8 mouse cellular contexts compared by ENCODE assay signal in the genomic region with DNA sequence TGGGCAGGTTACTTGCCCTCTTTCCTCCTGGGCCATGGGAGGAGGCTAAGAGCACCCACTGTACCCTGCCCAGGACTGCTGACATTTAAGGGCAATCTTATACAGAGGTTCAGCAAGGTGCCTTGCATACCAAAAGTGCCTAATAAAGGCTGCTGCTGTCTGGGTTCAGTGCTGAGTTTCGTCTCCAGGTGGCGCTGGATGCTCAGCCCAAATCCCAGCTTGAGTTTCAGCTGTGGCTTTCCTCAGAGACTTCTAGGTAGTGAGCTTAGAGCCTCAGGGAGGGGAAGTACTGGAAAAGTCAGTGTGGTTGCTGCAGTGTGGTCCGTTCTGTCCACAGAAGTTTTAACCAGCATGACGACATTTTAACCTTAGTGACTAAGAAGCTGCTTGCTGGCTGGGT. TPM values are rescaled to one million over a fixed set of nuclear protein-coding genes. Genes with fewer than 3 reads are reported as not detected.
A peak's percentile ranks its signal among the peaks of the same experiment; 100 is the strongest.
DNase-seq lines count a peak whose midpoint lies in the region; ATAC-seq and TF ChIP-seq lines count a peak whose summit lies in the region.

No protein-coding gene starts in this region.

- no peak for TF ChIP-seq POLR2A in kidney, adult 2 months (IDR thresholded peaks at IDR 0.05; ENCODE audit: low read depth, low read length)

- no peaks in the 10 kb centered on the region for H3K27me3 ChIP-seq in kidney, adult 2 months (replicated peaks; ENCODE audit: control insufficient read depth, insufficient read depth, low read length)
- H3K27me3 ChIP-seq in kidney, embryonic 15.5 days = no peaks in the 10 kb centered on the region
- peaks cover 5% of the 10 kb centered on the region; the same call in 1 of the 2 replicates for H3K27me3 ChIP-seq in E14TG2a.4 (ENCODE audit: insufficient read depth, low read length)
- no peaks in the 10 kb centered on the region for H3K27me3 ChIP-seq in stomach, postnatal 0 days (ENCODE audit: control insufficient read depth, insufficient read depth, low read length)

- no peak overlapping the region for H3K4me2 ChIP-seq in kidney, embryonic 15.5 days
- H3K4me2 ChIP-seq in stomach, postnatal 0 days (replicated peaks; ENCODE audit: low read depth) = no peak overlapping the region

- TF ChIP-seq CTCF in kidney, adult 2 months (conservative IDR thresholded peaks at IDR 0.05; ENCODE audit: insufficient read depth, insufficient read length, low read depth, low read length) = peak; percentile 40
- peak; percentile 54 for TF ChIP-seq CTCF in E14TG2a.4 (conservative IDR thresholded peaks at IDR 0.05; ENCODE audit: low read length)
- peak; percentile 65 for TF ChIP-seq CTCF in stomach, postnatal 0 days (IDR thresholded peaks at IDR 0.05; ENCODE audit: low read depth)

- TF ChIP-seq EP300 in stomach, postnatal 0 days (optimal IDR thresholded peaks at IDR 0.05) = no peak

- no peaks in the 10 kb centered on the region for H3K9me3 ChIP-seq in kidney, embryonic 15.5 days (replicated peaks)
- no peaks in the 10 kb centered on the region for H3K9me3 ChIP-seq in E14TG2a.4 (ENCODE audit: low read length)
- H3K9me3 ChIP-seq in stomach, postnatal 0 days (ENCODE audit: control insufficient read depth, low read length) = no peaks in the 10 kb centered on the region

- WGBS in kidney, adult 2 months = 15% methylated on average over 4 of the region's 4 CpGs
- WGBS in kidney, embryonic 15.5 days = 17% methylated on average over 4 of the region's 4 CpGs
- WGBS in stomach, postnatal 0 days = 17% methylated on average over 4 of the region's 4 CpGs

- H3K4me1 ChIP-seq in kidney, adult 2 months (ENCODE audit: control insufficient read depth, insufficient read depth, low read length) = no peaks in the 10 kb centered on the region
- H3K4me1 ChIP-seq in kidney, embryonic 15.5 days = no peaks in the 10 kb centered on the region
- H3K4me1 ChIP-seq in E14TG2a.4 (replicated peaks; ENCODE audit: low read depth, low read length) = no peaks in the 10 kb centered on the region
- no peaks in the 10 kb centered on the region for H3K4me1 ChIP-seq in stomach, postnatal 0 days (replicated peaks; ENCODE audit: control insufficient read depth, insufficient read depth)

- H3K27ac ChIP-seq in kidney, adult 2 months (ENCODE audit: insufficient read depth, low read depth, low read length) = no peak overlapping the region
- no peak overlapping the region for H3K27ac ChIP-seq in kidney, embryonic 15.5 days
- H3K27ac ChIP-seq in stomach, postnatal 0 days (replicated peaks) = no peak overlapping the region

- H3K9ac ChIP-seq in kidney, embryonic 15.5 days = no peak overlapping the region
- H3K9ac ChIP-seq in stomach, postnatal 0 days (ENCODE audit: low read length) = no peak overlapping the region

- no peaks in the 10 kb centered on the region for H3K36me3 ChIP-seq in kidney, adult 2 months (ENCODE audit: control insufficient read depth, insufficient read depth, low read length)
- H3K36me3 ChIP-seq in kidney, embryonic 15.5 days = no peaks in the 10 kb centered on the region
- H3K36me3 ChIP-seq in E14TG2a.4 (ENCODE audit: insufficient read depth, low read length) = no peaks in the 10 kb centered on the region
- no peaks in the 10 kb centered on the region for H3K36me3 ChIP-seq in stomach, postnatal 0 days (ENCODE audit: control insufficient read depth, insufficient read depth, low read length)

- ATAC-seq in kidney, embryonic 15.5 days (replicated peaks; ENCODE audit: low FRiP score) = no peak
- ATAC-seq in stomach, postnatal 0 days (ENCODE audit: low FRiP score, low TSS enrichment) = no peak

- H3K4me3 ChIP-seq in kidney, adult 2 months (ENCODE audit: insufficient read depth, low read depth, low read length) = no peak overlapping the region
- H3K4me3 ChIP-seq in kidney, embryonic 15.5 days (replicated peaks) = no peak overlapping the region
- no peak overlapping the region for H3K4me3 ChIP-seq in E14TG2a.4 (replicated peaks; ENCODE audit: low read length)
- H3K4me3 ChIP-seq in stomach, postnatal 0 days (ENCODE audit: low read depth, low read length) = no peak overlapping the region

- peak; percentile 8 for DNase-seq in kidney, adult 2 months
- DNase-seq in cerebellum, postnatal 10 days = peak; percentile 59 to 64
- DNase-seq in layer of hippocampus, adult 9-10 months (ENCODE audit: low spot score) = peak; percentile 18
- no peak for DNase-seq in stomach, postnatal 0 days (ENCODE audit: low spot score)
- DNase-seq in adipocyte (ENCODE audit: low spot score) = no peak
- DNase-seq in ovary, adult 18-20 months (ENCODE audit: low spot score) = no peak

RNA-seq across cellular contexts. Expression of a gene that starts 58.0 kb away (rescaled TPM):
- 0.03 and 0.19 TPM in 2 replicates for polyA plus RNA-seq in kidney, adult 2 months (2012; rRNA removed)
- 0.09 and 0.14 TPM in 2 replicates for polyA plus RNA-seq in kidney, embryonic 15.5 days (2015; fragmentation: Nextera tagmentation; extraction: Ambion mirVana)
- polyA plus RNA-seq in stomach, postnatal 0 days (2015; fragmentation: Nextera tagmentation; extraction: Ambion mirVana) = 0.07 TPM in 1 of 2 replicates, not detected in the other

Comparison
In these comparisons a context has a peak if more than half of its experiments do, and no peak if none do; other contexts are left out.
1. DNase-seq: peak in kidney, adult 2 months (single experiment), cerebellum, postnatal 10 days (2 of 2) and layer of hippocampus, adult 9-10 months (single experiment); none in stomach, postnatal 0 days (single experiment), adipocyte (single experiment) and ovary, adult 18-20 months (single experiment).
2. Peak in every context shown above with its lines, with median percentiles within 50 percentile points of each other: CTCF ChIP-seq.